Mouse (Mus musculus): ENCODE data around the gene Gatad2a.

Gatad2a gene

DNA sequence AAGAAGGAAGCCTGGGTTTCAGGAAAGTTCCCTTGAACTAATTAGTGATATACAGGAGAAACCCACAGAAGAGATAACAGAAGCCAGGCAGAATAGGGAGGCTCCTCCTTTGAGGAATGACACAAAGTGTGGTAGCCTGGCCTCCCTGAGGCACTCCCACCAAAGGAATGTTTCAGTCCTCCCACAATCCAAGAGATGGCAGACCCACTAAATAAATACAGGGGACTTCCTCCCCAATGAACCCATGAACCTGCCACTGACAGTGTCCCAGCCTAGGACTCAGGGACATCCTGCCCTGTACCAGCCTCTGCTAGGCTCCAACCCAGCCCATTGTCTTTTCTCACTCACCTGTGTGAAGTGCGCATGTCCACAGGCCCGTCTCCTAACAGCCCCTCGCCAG is 60.8 kb downstream of the Gatad2a start:
- DNase-seq: no peak

DNA sequence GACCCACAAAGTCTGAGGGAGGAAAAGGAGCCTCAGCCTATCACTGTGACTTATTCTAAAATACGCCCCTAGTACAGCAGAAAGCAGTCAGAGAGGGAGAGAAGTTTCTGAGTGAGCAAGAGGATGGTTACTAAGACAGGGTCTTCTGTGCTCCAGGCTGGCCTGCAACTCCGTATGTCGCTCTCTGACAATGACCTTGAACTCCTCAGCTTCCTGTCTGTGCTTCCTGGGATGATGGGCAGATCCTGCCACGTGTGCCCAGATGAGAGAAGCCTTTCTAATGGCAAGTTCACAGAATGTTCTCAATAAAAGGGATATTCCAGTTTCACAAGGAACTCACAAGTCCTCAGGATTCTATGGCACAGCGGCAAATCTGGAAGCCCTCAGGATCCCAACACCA is 61.6 kb downstream of the Gatad2a start:
- no peak for DNase-seq

DNA sequence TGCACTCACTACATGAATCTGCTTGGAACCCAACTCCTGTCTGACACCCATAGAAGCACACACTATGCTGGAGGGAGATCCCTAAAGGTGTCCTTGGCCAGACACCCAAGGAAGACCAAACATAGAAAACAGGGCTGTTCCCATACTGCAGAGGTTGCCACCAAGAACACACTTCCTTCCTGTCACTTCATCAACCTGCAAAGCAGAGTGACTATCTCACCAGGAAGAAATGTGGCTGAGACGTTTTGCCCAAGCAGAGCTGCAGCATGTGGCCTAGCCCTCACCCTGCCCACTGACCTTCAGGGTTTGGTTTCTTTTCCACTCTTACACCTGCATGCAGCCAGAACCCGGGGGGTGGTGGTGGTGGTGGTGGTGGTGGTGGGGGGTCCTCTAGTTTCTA is 62.4 kb downstream of the Gatad2a start:
- no peak for DNase-seq

- DNase-seq: no peak
These were observed 69.3 kb downstream of the Gatad2a start for GRCm38 (mm10) chr8:69926901-69927300.

DNA sequence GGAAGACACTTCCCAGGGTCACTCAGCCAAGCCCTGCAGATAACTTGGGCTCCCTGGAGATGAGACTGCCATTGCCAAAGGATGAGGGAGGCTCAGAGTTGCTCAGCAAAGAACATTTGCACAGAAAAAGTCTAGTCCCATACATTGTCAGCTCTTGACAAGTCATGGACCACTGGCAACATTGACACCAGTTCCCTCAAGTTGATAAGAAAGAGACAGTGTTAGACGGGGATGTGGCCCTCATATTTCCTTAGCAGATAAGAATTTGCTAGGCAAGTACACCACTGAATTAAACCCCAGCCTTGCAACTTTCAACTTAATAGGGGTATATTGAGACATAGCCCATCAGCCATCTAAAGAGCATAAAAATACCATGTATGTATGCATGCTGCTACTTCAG is 72.2 kb downstream of the Gatad2a start:
- no peak for DNase-seq

DNA sequence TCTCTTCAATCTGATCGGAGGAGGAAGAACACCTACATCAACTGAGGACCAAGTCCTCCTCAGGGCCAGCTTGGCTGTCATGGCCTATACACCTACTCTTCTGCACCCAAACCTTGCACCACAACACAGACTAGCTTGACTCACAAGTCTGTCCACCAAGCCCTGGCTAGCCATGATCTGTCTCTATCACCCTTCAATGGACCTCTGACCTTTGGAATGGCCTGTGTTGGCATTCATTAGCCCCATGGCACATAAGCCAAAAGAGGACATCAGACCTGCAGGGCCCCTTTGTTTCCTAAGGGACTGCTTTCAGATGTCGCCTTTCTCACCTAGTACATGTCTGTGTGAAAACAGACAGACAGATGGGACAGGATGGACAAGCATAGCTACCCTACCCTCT is 75.0 kb downstream of the Gatad2a start:
- DNase-seq: no peak

DNA sequence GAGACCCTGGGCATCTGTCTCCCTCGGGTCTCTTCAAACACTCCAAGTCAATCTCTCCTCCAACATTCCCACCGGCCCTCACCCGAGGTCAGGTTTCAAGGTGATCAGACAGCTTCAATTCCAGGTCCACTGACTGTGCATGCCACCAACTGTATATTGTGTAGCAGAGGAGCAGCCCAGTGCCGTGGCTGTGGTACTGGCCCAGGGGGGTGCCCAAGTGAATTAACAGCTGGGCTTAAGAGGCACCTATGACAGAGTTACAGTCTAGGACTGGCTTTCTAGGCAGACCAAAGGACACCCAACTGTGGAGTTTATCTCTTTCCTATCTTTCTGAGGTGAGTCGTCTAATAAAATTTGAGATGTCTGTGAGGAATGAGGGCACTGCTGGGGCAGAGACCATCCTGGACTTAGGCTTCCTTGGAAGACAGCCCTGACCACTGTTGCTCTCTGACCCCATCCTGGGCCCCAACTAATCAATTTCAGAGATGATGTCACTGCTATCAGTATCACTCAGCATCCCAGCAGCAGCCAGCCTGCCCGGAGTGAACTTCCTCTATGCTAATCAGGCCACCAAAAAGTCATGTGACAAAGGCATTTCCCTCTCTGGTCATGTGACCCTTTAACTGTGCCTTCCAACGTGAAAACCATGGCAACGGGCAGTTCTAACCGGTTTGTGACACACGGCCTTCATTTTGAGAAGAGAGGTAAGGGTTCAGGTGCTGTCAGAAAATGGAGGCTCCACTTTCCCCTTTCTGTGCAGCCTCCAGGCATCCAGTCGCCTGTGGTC is 76.1 kb downstream of the Gatad2a start:
- DNase-seq: no peak

GRCm38 (mm10) chr8:69919010-69919409 is 77.2 kb downstream of the Gatad2a start:
- peak; percentile 79 for DNase-seq

GRCm38 (mm10) chr8:69918506-69918905 is 77.7 kb downstream of the Gatad2a start:
- DNase-seq: no peak

DNA sequence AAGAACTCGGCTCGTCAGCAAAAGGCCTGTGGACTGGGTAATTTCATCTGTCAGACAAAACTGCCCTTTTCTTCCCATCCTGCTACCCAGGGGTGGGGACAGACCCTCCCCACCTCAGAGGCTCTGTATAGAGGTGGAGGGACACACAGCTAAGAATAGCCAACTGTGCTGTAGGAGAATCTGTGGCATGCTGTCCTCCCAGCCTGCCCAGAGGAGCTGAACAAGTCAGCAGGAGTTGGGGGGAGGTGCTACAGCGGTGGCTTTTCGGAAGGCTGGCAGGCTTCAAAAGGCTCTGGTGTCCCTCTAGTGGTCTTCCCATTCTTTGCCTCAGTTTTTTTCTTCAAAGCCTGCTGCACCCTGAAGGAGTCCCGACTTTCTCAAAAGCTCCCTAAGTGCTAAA is 80.4 kb downstream of the Gatad2a start:
- DNase-seq: no peak

DNA sequence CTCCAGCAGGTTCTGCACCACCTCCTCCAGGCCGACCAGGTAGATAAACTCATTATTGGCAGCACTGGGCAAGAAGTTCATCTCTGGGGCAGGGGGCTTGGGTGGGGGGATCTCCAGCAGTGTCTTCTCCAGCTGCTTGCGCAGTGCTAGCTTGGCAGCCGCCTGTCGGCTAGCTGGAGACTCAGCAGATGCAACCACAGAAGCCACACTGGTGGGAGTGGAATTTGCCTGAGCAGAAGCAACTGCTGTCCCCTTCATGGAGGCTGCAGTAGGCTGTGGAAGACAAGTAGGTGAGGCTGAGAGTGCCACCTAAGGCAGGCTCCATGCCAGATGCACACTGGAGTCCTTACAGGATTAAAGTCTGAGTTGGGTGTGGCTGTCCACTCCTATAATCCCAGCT is 81.7 kb downstream of the Gatad2a start:
- DNase-seq: no peak

DNA sequence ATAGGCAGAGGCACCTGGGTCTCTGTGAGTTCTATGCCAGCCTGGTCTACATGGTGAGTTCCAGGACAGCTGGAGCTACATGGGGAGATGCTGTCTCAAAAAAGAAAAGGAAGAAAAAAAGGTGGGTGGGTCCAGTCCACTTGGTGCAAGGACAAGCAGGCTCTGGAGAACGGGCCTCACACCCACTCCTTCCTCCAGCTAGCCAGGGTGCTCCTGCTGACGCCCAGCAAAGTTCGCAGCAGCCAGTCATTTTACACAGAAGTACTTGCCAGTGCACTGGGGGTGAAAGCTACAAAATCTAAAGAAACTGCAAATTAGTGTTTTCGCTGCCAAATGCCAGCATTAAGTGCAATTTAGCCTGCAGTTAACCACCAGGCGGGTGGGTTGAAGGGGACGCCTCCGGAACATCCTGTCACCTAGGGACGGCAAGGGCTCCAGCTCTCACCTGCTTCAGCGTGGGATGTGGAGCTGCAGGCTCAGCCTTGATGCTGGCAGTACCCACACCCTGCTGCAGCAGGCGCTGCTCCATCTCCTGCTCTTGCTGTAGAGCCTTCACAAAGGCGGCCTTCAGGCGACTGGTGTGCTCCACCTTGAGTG is 83.6 kb downstream of the Gatad2a start:
- peak; percentile 78 for DNase-seq

DNA sequence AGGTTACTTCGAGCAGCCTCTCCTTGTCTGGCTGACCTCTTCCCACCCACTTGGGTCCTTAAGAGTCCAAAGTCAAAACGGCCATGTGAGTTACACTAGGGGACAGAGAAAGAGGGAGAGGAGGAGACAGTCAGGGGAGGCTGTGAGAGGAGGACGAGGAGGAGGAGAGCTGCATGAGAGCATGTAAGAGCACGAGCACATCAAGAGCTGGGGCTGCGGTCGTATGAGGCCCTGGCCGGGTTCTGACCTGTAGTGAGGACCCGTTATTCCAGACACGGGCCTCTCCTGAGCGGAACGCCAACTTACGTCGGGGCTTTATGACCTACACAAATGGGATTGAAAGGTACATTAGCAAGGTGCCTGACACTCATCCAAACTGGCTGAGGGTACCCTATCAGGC is 84.3 kb downstream of the Gatad2a start:
- no peak for DNase-seq

DNA sequence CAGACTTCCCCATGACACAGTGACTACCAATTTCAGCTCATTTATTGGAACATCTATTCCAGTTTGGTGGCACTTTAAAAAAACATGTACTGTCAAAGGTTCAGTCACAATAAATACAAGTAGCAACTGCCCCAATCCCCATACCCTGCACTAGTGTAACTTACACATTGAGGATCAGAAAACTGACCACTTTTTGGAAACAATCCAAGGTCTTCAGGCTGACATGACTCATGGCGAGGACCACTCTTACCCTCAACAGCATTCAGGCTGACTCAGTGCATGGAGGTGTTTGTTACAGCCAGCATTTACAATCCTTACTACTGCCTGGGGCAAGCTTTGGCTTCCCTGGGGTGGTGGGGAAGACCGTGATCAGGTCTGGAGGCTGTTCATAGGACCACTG is 89.1 kb downstream of the Gatad2a start:
- no peak for DNase-seq

GRCm38 (mm10) chr8:69906260-69906659 is 89.9 kb downstream of the Gatad2a start:
- DNase-seq: no peak

DNA sequence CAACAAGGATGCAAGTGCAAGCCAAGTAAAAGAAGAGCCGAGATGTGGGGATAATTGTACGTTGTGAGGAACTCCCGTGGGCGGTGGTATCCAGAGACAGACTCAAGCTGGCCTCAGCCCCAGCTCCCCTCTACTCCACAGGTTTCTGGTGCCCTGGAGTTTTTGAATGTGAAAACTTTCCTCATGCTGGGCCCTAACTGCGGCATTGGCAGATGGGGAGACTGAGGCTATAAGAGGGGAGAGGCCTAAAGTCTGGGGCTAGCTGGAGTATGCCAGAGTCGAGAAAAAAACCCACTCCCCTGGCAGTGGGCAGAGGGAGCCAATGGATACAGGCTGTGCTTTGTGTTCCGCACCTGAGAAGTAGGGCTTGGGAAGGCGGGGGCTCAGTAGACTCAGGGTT is 92.1 kb downstream of the Gatad2a start:
- no peak for DNase-seq

- DNase-seq: peak; percentile 100
These were observed 93.1 kb downstream of the Gatad2a start for GRCm38 (mm10) chr8:69903063-69903542.

DNA sequence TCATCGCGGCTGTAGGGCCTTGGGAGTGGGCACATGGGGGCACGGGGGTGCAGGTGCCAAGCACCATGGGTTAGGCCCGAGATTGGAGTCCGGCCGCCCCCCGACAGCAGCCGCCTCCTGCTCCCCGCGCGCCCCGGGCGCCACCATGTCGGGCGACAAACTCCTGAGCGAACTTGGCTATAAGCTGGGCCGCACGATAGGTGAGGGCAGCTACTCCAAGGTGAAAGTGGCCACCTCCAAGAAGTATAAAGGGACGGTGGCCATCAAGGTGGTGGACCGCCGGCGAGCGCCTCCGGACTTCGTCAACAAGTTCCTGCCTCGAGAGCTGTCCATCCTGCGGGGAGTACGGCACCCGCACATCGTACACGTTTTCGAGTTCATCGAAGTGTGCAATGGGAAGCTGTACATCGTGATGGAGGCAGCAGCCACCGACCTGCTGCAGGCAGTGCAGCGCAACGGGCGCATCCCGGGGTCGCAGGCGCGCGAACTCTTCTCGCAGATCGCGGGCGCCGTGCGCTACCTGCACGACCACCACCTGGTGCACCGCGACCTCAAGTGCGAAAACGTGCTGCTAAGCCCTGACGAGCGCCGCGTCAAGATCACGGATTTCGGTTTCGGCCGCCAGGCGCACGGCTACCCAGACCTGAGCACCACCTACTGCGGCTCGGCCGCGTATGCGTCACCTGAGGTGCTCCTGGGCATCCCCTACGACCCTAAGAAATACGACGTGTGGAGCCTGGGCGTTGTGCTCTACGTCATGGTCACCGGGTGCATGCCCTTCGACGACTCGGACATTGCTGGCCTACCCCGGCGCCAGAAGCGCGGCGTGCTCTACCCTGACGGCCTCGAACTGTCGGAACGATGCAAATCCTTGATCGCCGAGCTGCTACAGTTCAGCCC is 93.8 kb downstream of the Gatad2a start, which contains the start of the genes Tssk6, Ndufa13 and Yjefn3:
Gene Tssk6 (plus strand): TSS at position 22 of the 900 bp plus-strand sequence.
Gene Ndufa13 (minus strand): TSS at position 396 of the 900 bp plus-strand sequence.
Gene Yjefn3 (minus strand): TSS at position 550 of the 900 bp plus-strand sequence.
- DNase-seq: no peak

- peak; percentile 96 for DNase-seq
These were observed 94.6 kb downstream of the Gatad2a start for GRCm38 (mm10) chr8:69901484-69902162.

DNA sequence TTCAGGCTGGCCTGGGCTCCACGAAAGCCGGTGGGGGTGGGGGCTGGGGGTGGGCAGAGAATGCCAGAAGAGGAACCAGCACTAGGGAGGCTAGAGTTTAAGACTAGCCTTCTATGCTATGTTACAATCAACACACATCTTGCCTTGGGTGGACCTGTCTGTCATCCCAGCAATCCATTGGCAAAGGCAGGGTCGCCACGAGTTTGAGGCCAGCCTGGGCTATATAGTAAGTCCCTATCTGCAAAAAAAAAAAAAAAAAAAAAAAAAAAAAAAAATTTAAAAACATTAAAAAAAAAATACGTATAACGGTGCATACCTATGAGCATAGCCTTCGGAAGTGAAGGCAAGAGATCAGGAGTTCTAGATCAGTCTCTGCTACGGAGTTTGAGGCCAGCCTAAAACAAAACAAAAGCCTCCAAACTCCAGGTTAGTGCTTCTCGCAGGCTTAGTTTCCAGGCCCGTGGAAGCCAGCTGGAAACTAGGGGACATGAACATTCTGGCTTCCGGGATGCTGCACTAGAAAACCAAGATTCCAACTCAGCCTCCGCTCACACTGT is 95.2 kb downstream of the Gatad2a start:
- no peak for DNase-seq

DNA sequence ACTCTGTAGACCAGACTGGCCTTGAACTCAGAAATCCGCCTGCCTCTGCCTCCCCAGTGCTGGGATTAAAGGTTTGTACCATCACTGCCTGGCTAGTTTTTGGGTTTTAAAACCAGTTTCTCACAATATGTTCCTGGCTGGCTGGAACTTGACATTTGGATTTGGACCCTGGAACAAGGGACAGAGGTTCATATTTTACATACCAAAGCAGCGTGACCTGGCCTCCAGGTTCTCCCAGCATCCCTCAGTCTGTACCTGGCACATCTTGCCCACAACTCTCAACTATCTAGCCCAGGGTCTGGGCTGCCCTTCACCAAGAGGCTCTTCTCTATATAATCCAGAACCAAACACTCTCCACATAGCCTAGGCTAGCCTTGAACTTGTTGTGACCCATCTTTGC is 96.3 kb downstream of the Gatad2a start:
- DNase-seq: no peak

- no peak for DNase-seq
These were observed 98.3 kb downstream of the Gatad2a start for GRCm38 (mm10) chr8:69897857-69898256.
